Mouse (Mus musculus) thymus, postnatal 36 days (tissue): ENCODE measurements around the gene Zfp663.
A peak's percentile ranks its signal among the peaks of the same experiment; 100 is the strongest.

Experiments
- DNase-seq, 2 experiments: peaks; one replicate each; pipeline ENCODE4 v3.0.0; 2022; ENCODE audit warnings: mixed read lengths in 2 of 2

Zfp663 gene

DNA sequence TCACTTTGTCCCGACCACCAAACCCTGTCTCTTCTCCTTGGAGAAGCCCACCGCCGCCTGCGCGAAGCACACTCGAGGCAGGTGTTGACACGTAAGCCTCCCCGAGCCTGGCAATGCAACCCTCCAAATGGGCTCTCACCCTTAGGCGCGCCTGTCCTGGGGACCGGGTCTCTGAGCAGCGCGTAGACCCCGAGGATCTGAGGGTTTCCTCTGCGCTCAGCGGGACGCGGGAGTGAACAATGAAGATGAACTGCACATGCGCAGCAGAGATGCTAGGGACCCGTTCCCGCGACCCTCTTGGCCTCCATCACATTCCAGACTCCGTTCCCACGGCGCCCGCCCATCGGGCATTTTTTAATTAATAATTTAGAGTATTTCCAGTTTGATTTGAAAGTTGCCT lies at the start of gene Zfp663:
TSS of gene Zfp663 (minus strand) at position 234 of the 400 bp plus-strand sequence.
- no peak for DNase-seq

DNA sequence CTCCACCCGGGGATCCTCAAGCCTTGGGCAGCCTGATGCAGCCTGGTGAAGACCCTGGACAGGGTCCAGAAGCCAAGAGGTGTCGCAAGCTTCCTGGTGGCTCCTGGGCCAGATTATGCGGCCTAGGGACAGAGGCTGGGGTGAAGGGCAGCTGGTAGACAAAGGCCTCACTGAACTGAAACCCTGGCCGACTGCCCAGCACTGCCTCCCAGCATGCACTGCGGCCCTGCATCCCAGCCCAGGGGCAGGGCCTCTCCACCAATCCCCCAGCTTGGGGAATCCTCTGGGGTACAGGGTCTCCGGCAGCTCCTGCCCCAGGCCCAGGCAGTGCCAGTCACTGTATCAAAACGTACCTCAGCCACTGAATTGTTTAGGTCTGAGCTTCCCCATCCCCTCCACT lies 48.8 kb upstream of the Zfp663 start:
- no peak for DNase-seq

DNA sequence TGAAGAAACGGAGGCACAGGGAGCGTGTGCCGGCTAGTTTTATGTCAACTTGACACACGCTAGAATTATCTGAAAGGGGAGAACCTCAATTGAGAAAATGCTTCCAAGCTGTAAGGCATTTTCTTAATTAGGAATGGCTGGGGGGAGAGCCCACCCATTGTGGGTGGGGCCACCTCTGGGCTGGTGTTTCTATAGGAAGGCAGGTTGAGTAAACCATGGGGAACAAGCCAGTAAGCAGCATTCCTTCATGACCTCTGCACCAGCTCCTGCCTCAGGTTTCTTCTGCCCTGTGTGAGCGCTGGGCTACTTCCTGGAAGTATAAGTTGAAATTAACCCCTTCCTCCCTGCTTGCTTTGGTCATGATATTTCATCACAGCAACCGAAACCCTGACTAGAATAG lies 47.3 kb upstream of the Zfp663 start:
- no peak for DNase-seq

DNA sequence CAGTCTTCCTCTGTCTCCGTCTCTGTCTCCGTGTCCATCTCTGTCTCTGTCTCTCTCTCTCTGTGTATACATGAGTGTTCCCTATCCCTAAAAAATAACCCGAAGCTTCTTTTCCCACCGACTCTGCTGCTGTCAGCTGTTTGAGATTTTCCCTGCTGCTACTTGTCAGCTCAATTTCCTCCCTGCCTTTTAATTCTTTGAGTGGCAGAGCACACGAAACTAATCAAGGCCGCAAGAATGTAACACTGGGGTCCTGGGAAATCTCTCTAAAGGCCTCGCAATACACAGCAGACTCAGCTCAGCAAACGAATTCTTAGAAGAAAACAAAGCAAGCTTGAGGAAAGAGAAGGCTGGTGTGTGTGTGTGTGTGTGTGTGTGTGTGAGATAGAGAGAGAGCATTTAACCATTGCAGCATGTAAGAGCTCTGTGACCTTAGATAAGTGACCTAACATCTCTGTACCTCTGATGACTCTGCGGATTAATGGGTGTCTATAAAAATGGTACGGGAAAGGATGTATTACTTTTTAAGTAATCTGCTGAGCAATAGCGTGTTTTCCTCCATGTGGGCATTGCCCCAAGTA lies 46.7 kb upstream of the Zfp663 start:
- no peak for DNase-seq

DNA sequence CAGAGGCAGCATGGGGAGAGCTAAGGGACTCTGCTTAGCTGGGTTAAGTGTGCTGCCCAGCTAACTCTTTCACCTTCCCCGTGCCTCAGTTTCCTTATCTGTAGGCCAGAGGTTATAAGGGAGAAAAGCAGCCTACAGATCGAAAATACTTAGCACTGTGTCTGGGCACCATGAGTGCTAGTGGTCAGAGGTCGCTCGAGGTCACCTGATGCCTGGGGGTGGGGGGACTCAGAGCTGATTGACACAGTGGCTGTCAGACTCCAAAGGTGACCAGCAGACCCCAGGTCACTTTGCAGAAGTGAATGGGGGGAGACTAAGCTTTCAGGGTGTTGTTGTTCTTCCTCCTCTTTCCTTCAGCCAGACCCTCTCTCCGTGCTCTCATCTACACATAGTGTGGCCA lies 45.8 kb upstream of the Zfp663 start:
- DNase-seq, result no peak

DNA sequence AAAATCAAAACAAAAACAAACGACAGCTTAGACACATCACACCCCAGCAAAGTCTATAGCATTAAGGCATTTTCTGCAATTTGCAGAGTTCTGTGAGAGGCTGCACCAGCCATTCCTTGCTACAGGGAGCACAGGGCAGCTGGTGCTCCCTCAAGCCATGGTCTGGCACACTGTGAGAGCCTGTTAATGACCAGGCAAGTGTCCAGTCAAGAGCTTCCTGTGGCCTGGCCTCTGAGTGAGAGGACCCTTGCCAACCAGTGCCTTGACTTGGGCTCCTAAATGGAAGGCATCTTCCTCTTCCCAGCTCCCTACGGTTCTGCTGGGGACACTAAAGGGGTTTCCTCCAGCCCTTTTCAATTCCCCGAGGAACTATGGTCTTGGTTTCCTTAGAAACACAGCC lies 45.4 kb upstream of the Zfp663 start:
- DNase-seq, result no peak

DNA sequence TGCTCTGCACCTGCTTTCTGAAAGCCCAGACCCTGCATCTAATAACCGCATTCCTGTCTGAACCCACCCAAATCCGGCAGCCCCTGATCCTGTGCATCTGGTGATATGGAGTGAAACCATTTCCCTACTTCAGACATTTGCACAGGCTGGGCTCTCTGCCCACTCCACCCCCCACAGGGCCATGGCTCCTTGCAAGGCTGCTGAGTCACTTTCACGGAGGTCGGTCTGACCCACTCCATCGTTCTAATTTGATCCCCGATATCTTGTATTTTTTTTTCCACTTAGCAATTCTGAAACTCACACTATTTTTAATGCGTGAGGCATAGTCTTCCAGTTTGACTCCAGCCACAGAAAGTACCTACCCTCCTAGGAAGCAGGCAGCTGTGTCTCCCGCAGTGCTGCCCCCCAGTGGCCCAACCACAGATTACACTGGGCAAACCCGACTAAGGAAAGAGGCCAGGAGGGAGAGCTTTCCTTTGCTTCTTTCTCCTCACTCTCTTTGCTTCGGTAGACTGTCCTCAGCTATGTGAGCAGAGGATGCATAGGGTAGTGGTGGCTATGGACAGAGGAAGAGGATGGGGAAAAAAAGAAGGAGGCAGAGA lies 39.3 kb upstream of the Zfp663 start:
- DNase-seq, result peak; percentile 51 to 67

DNA sequence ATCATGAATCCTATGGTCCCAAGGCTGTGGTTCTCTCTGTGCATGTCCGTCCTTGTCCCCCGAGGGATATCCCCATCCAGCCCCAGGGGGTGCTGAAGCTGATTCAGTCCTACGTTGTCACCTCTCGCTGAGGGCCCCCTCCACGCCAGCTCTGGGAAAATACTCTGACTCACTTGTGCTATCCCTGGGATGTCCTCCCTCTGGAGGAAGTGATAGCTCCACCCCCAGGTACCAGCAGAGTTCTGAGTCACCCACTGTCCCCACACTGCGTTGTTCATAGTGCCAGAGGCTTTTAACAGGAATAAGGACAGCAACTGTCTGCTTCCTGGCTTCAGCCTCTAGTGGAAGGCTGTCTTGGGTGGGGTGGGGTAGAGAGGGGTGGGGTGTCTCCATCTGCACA lies 36.8 kb upstream of the Zfp663 start:
- DNase-seq, result no peak

DNA sequence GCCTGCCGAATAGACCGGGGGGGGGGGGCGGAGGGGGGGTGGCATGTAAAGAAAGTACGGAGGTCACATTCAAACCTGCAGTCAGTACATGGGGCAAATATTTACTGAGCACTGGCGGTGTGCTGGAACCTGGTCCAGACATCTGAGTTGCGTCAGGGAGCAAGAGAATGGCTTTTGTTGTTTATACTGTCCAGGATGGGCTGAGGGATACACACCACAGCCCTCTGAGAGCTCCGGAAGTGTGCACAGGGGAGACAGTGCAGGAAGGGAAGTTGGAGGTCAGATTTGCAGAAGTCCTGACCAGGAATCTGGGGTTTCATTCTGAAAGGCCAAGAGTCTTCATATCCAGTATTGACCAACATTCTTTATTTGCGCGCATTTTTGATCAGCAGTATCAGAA lies 36.4 kb upstream of the Zfp663 start:
- DNase-seq, result no peak

DNA sequence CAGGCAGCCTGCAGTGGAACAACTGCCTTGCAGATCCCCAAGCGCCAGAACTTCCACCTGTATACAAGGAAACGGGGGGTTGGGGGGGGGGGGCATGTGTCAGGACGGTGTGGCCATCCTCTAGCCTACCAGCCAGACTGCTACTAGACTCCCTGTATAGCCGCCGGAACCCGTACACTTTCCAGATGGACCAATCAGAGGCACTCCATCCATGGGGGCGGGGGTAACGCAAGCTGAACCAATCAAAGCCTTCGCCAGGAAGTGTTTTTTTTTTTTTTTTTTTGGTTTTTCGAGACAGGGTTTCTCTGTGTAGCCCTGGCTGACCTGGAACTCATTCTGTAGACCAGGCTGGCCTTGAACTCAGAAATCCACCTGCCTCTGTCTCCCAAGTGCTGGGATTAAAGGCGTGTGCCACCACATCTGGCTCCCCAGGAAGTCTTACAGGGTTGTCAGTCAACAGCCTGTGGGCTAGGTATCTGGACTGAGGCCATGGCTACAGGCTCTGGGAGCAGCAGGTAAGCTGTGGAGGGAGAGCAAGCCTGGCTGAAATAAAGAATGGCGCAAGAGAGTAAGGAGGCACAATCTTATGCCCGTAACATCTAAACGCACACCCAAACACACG lies 29.7 kb upstream of the Zfp663 start:
- no peak for DNase-seq

DNA sequence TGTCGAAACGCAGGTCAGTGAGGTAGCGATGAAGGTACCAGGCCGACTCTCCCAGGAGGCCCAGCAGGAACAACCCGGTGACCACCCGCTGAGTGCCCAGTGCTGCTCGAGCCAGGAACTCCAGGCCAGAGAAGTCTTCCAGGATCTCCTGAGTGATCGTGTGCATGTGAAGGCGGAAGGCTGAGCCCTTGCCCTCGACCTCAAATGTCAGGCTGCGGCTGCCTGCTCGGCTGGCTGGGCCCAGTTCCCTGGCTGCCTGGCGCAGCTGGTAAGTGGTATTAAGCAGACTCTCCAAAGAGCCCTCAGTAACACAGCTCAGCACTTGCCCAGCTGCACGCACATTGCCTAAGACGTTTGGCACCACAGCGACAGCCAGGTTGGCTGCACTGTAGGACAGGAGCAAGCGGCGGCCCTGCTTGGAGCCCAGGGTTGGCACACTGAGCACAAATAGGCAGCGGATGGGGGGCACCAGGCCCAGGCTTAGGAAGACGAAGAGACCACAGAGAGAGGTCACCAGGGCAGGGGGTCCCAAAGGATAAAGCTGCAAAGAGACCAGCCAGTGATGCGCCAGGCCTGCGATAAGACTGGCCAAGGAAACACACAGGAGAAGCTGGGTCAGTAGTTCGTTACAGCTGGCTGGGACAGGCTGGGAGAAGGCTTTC lies 29.1 kb upstream of the Zfp663 start:
- no peak for DNase-seq

DNA sequence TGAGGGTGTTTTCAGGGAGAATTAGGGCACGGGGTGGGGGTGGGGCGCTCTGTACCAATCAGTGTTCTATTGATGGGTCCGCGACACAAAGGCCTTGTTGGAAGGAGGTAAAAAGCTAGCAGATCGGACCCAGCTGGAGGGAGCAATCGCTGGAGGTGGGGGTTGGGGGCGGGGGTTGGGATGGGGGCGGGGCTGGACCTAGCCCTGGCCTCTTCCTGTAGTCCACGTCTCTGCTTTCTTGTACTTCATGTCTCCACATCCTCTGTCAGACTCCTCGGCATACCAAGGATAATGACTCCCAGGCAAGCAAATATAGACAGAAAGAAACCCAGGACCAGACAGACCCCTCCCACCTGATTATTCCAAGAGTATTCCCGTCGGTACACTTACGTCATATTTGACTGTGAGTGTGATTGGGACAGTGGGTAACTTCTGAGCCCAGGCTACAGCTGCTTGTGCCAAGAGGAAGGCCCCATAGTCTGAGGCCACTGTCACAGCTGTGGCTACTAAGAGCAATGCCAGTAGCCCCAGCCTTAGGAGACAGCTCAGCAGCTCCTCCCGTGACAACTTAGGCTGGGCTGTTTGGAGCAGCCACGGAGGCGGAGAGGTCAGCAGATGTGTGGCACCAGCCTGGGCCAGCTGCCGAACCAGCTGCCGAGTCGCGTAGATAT lies 28.4 kb upstream of the Zfp663 start:
- DNase-seq, result no peak

DNA sequence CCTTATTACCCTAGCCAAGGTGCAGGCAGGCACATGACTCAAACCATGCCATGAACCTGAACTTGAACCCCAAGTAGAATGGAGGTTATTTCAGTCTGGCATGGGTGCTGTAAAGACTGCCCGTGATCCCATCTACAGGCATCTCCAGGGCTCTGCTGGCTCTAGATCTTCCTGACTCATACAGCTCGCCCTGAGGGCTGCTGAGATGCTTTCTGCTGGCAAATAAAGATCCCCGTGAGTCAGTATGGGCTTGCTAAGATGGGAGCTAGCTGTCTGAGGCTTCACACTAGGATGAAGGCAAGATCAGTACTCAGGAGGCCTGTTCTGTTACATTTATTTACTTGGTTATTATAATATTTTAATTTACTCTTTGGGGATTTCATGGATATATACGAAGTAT lies 23.6 kb upstream of the Zfp663 start:
- no peak for DNase-seq

DNA sequence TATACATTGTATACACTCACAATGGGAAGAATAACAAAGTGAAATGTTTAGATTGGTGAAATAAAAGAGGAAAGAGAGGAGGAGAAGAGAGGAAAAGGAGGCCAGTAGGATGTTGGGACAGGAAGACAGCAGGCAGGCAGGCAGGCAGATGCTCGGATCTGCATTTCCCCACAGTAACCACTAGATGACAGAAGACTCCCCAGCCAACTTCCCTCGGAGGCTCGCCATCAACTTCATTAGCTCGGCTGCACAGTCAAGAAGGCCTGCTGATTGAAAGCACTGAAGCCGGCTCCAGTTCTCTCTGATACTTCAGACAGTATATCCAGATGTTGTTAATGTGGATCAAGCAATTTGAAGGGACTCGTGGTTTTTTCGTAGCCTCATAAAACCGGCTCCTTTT lies 23.0 kb upstream of the Zfp663 start:
- no peak for DNase-seq

DNA sequence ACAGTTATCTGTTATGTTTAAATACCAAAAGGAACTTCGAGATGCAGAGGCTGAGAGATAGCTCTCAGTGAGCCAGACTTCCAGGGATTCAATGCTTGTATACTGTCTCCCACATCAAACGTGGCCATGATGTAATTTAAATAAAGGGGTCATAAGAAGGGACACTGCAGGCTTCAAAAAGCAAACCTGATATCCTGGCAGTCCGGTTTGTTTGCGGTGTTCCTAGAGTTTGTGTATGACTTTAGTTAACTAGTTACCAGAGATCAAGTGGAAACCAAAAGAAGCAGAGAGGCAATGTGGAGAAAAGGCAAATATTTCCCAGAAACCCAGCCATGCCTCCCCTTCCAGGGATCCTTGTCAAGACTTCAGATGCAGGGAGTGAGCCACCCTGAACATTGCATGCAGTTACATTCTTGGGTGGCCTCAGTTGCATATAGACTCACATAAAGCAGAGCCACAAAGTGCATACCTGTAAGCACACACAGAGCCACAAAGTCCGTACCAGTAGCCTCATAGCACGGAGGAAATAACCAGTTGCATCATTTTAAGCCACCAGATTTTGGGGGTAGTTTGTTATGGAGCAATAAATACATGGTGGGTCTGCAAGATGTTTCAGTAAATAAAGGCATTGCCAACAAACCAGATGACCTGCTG lies 20.9 kb upstream of the Zfp663 start:
- DNase-seq, result no peak

DNA sequence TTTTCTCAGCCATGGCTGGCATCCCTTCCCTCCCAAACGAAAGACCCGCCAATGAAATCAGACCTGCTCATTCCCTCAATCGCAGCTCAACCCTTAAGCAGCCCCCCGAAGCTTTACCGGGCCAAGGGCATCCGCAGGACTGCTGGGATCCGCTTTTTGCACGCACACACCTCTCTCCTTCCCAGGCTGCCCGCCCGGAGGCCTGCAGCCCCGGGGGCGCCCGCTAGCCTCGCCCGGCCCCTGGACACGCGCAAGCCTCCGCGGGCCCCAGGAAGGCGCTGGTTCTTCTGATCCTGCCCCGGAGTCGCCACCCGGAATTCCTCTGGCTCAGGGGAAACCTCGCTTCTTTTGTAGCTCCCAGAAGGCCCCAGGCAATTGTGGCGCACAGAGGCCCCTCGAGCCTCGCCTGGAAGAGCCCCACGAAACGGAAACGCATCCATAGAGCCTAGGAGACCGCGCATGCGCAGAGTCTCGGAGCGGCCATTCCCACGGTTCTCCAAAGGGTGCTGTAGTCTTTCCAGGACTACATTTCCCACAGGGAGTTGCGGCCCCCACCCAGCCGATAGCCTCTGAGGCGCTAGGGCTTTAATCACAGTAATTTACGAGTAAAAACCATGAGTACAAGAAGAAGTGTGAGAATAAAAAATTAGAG lies 19.4 kb upstream of the Zfp663 start, which contains the start of gene Zfp334:
TSS of gene Zfp334 (minus strand) at position 416 of the 652 bp plus-strand sequence.
- peak in 1 of 2 experiments; percentile 20 for DNase-seq

DNA sequence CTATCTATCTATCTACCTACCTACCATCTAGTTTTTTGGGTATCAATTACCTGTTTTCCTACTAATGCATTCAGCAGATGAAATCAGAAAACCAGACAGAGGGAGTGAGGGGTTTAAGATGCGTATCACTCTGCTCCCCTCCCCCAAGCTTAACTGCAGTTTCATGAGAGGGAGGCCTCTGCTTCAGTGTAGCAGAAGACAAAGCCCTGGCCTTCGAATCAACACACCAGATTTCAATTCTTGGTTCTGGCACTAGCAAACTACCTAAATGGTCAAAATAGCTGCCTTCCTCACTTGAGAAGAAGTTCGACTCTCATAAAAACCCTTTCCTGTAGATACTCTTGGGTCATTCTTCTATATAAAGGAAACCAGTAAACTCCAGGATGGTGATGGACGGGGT lies 18.8 kb upstream of the Zfp663 start:
- DNase-seq, result no peak

DNA sequence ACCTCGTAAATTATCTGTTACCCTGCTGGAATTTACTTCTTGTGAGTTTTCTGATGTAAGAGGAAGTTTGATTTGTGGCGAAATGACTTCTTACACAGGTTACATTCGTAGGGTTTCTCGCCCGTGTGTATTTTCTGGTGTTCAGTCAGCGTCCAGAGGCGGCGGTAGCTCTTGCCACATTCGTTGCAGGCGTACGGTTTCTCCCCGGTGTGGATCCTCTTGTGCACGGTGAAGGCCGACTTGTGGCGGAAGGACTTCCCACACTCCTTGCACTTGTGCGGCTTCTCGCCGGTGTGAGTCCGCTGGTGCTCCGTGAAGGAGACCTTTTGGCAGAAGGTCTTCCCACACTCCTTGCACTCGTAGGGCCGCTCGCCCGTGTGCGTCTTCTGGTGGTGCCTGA lies 11.5 kb upstream of the Zfp663 start:
- DNase-seq, result no peak

DNA sequence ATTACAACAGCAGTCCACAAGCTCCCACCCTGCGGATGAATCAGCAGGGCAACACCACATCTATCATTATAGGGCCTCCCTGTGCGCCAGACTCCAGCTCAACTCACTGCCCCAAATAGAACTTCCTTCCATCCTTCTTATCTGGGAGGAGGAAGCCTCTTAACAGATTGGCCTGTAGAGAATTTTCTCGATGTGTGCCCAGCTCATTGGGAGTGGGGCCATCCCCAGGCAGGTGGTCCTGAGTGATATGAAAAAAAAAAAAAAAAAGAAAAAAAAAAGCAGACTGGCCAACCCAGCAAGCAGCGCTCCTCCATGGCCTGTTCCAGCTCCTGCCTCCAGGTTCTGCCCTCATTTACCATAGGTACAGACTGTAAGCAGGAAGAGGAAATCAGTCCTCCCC lies 7.5 kb upstream of the Zfp663 start:
- no peak for DNase-seq

DNA sequence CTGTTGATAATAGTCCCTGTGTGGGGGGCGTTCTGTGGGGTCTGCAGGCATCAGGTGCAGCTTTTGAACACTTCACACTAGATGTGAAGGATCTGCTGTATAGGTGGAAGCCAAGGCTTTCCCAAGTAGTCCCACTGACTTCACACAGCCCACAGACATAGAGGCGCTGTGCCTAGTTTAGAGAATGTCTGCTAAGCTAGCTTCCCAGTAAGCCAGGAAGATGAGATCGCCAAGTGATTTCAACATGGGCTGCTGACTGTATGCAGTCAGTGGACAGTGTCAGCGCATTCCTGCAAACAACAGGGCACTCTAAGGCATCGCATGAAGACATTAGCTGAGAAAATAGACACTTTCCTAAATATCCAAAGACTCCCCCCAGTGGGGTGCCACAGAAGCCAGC lies 6.9 kb upstream of the Zfp663 start:
- no peak for DNase-seq

DNA sequence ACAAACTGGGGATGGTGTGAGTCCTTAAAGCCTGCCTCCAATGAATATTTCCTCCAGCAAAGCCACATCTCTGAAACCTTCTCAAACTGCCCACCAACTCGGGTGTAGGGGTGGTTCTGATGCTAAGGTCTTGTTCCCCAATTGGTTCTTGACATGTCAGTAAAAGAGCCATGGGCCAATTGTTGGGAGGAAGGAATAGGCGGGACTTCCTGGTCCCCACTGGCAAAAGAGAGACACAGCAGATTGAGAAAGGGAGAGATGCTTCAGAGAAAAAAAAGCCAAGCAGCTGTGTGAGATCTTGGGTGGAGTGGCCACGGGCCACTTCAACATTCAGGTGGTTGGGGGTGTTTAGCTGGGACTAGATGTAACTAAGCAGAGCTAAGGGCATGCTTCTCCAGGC lies 2.5 kb upstream of the Zfp663 start:
- DNase-seq, result no peak

DNA sequence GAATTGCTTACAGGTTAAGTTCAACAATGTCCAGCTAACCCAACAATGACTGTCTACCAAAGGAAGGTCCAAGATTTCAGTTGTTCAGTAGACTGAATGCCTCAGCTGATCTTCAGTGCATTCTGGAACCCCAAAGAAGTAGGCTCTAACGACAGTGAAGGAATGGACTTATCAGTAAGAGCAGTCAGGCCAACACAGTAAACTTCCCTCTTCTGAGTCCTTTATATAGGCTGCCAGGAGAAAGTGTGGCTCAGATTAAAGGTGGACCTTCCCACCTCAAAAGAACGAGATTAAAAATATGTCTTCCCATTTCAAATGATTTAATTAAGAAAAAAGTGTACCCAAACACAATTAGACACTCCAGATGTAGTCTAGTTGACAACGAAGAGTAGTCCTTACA lies 1.8 kb upstream of the Zfp663 start:
- DNase-seq, result no peak
